Mouse (Mus musculus): ENCODE results near the gene Ccdc148. TPM values are rescaled to one million over a fixed set of nuclear protein-coding genes. Genes with fewer than 3 reads are reported as not detected.

The Ccdc148 gene
- total and polyA plus RNA-seq, 2 experiments from 2014 or later: 5.3 to 6.9 TPM

DNA sequence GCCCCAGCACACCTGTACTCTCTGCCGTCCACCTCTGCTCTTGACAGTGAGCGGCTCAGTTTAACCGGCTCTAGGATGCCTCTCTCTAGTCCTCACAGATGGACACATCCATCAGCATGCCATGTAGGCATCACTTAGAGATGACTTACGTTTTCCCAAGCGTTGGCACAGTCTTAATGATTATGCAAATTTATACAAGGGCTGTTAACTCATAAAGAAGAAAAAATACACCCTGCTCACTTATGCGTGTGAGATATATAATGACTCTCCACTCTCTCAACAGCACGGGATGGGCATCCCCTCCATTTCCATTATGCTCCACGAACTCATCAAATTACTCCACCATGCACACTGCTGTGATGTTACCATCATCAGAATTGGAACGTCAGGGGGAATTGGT is 386.6 kb downstream of the Ccdc148 start:
- no peaks in the 10 kb centered on the region for H3K9me3 ChIP-seq (ENCODE audit: low read length)
- 0 out of 2 replicates have a peak, but pooled peaks cover 5% of the 10 kb centered on the region for H3K4me1 ChIP-seq (ENCODE audit: insufficient read depth)
- H3K27me3 ChIP-seq (ENCODE audit: insufficient read depth, low read length): no peaks in the 10 kb centered on the region
- H3K4me3 ChIP-seq (ENCODE audit: low read depth, low read length): no peak overlapping the region
- no peak overlapping the region for H3K9ac ChIP-seq
- H3K27ac ChIP-seq (ENCODE audit: low read depth, low read length): no peak overlapping the region
- H3K36me3 ChIP-seq (ENCODE audit: insufficient read depth): no peaks in the 10 kb centered on the region
- TF ChIP-seq CTCF (IDR thresholded peaks at IDR 0.05; ENCODE audit: low read depth): no peak
- ATAC-seq (peak; percentile 90), DNase-seq (peak; percentile 36)
- H3K4me2 ChIP-seq (ENCODE audit: low read depth): no peak overlapping the region
- WGBS: 40% methylated on average over 9 of the region's 9 CpGs

Other genes with a start within 250 kb of the Ccdc148 start
- 83.9 and 97.6 TPM in 2 replicates for gene Pkp4, start 167 bp upstream of the Ccdc148 start, total RNA-seq (2014; rRNA removed)
- 19.1 and 20.1 TPM in 2 replicates for gene Pkp4, start 167 bp upstream of the Ccdc148 start, polyA plus RNA-seq (2015; fragmentation: Nextera tagmentation; extraction: Ambion mirVana)

Data from forebrain, postnatal 0 days (tissue).